Mouse (Mus musculus) intestine, embryonic 14.5 days (tissue): ENCODE data around the gene Ell3. TPM values are rescaled to one million over a fixed set of nuclear protein-coding genes. Genes with fewer than 3 reads are reported as not detected.

Experiments used
- ATAC-seq: fragments of 200-750 bp; cut with Nextera tagmentation; replicated peaks from 2 replicates; pipeline ENCODE4 v1.8.0; 2017; ENCODE audit warnings: low read depth, moderate number of reproducible peaks, moderate TSS enrichment, moderate library complexity; ENCODE audit not compliant: low FRiP score, low TSS enrichment
- DNase-seq: peaks from one replicate; pipeline ENCODE4 v3.0.0-alpha.2; 2018; ENCODE audit warnings: low spot score
- H3K27ac ChIP-seq: fragments of 300-500 bp; sonication (generic); 2 replicates; pipeline ENCODE4 v1.5.1; 2014; ENCODE audit warnings: low read depth, mild to moderate bottlenecking, control low read depth
- H3K27me3 ChIP-seq: fragments of 300-500 bp; sonication (generic); replicated peaks from 2 replicates; pipeline ENCODE4 v1.6.1; 2014; ENCODE audit warnings: low read length, control low read depth; ENCODE audit not compliant: control insufficient read depth, insufficient read depth
- H3K36me3 ChIP-seq: fragments of 300-500 bp; sonication (generic); 2 replicates; pipeline ENCODE4 v1.6.1; 2014; ENCODE audit warnings: low read length, control low read depth; ENCODE audit not compliant: control insufficient read depth, insufficient read depth
- H3K4me1 ChIP-seq: fragments of 300-500 bp; sonication (generic); replicated peaks from 2 replicates; pipeline ENCODE4 v1.6.1; 2014; ENCODE audit warnings: low read length, control low read depth, mixed read lengths; ENCODE audit not compliant: control insufficient read depth, insufficient read depth
- H3K4me2 ChIP-seq: fragments of 300-500 bp; sonication (generic); 2 replicates; pipeline ENCODE4 v1.6.1; 2014; ENCODE audit warnings: low read length
- H3K4me3 ChIP-seq: fragments of 300-500 bp; sonication (generic); 2 replicates; pipeline ENCODE4 v1.5.1; 2014; ENCODE audit warnings: low read depth, low read length, control low read depth, mixed read lengths
- H3K9ac ChIP-seq: fragments of 300-500 bp; sonication (generic); 2 replicates; pipeline ENCODE4 v1.6.1; 2014; ENCODE audit warnings: mild to moderate bottlenecking, low read length
- H3K9me3 ChIP-seq: fragments of 300-500 bp; sonication (generic); 2 replicates; pipeline ENCODE4 v1.6.1; 2016; ENCODE audit warnings: low read length, control low read depth; ENCODE audit not compliant: control insufficient read depth
- WGBS: fragments of 180-500 bp; shearing (Covaris S2); extraction: QIAGEN DNeasy Blood & Tissue Kit; methylation state at CpG from one replicate; pipeline ENCODE4 v1.1.7; 2014; 5-methylcytosine and 5-hydroxymethylcytosine counted together
- polyA plus RNA-seq: library from polyadenylated mRNA; unstranded; fragments of >200 nt; fragmentation: Nextera tagmentation; extraction: Ambion mirVana; gene quantifications from 2 replicates; pipeline ENCODE4 v1.2.1, GENCODE M21; 2014

The Ell3 gene
- polyA plus RNA-seq, 1 experiment from 2014 or later, result 12.4 TPM

DNA sequence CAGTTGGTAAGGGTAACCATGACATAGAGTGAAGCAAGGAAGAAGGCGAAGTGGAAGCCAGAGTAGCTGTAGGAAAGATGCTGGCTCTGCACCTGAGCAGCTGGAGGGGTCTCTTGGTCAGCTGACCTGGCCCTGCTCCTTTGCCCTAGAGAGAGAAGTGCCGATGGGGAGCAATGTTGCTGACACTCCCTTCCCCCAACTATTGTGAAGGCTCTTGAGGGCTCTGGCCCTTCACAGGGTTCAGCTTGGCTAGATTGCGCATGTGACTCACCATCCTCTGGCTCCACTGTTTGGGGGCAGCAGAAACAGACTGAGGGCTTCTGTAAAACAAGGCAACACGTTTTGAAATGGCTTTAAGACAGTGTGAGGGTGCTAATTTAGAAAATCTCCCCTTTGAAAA lies 8.3 kb upstream of the Ell3 start:
- Histone ChIP-seq H3K9me3 (no peaks in the 10 kb centered on the region), H3K4me1 (peaks cover 22% of the 10 kb centered on the region), H3K36me3 (peaks cover 31% of the 10 kb centered on the region), H3K27me3 (no peaks in the 10 kb centered on the region), H3K4me2 (no peak overlapping the region), H3K27ac (no peak overlapping the region), H3K4me3 (no peak overlapping the region), H3K9ac (no peak overlapping the region)
- ATAC-seq (no peak), DNase-seq (no peak)
- 81% methylated on average over 4 of the region's 4 CpGs for WGBS

GRCm38 (mm10) chr2:121450093-121450492 lies 6.0 kb upstream of the Ell3 start:
- Histone ChIP-seq H3K36me3 (peaks cover 31% of the 10 kb centered on the region), H3K27me3 (no peaks in the 10 kb centered on the region), H3K4me2 (peak overlapping the region; percentile 94), H3K9me3 (no peaks in the 10 kb centered on the region), H3K4me3 (peak overlapping the region; percentile 97), H3K27ac (peak overlapping the region; percentile 95), H3K4me1 (peaks cover 18% of the 10 kb centered on the region), H3K9ac (peak overlapping the region; percentile 93)
- DNase-seq (peak; percentile 67), ATAC-seq (no peak)
- 1% methylated on average over 7 of the region's 7 CpGs for WGBS

DNA sequence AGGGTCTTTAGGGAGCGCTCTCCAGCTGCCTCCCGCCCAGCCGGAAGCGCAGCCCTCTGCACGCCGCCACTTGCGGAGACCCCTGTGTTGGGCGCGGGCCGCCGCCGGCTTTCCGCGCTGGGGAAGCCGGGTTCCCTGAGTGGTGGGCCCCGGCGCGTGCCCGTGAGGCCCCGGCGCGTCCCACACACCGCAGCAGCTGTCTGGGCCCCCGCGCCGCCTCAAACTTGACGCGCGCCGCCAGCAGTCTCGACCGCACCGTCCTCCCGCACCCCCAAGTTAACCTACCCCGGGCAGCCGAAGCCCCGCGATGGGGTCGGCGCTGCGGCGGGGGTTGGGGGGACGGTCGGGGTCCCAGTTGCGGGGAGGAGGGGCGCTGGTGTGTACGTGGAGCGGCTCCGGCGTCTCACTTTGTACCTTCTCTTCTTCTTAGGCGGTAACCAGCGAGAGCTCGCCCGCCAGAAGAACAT lies 5.5 kb upstream of the Ell3 start:
- H3K9me3 ChIP-seq, result no peaks in the 10 kb centered on the region
- H3K4me1 ChIP-seq, result peaks cover 18% of the 10 kb centered on the region
- peak overlapping the region; percentile 95 for H3K27ac ChIP-seq
- 0% methylated on average over 54 of the region's 54 CpGs for WGBS
- no peaks in the 10 kb centered on the region for H3K27me3 ChIP-seq
- ATAC-seq (peak; percentile 64), DNase-seq (peak; percentile 72)
- H3K36me3 ChIP-seq, result peaks cover 31% of the 10 kb centered on the region
- peak overlapping the region; percentile 97 for H3K4me3 ChIP-seq
- H3K4me2 ChIP-seq, result peak overlapping the region; percentile 94
- peak overlapping the region; percentile 93 for H3K9ac ChIP-seq

- DNase-seq (peak; percentile 98), ATAC-seq (peak; percentile 99)
- Histone ChIP-seq H3K9me3 (no peaks in the 10 kb centered on the region), H3K9ac (peak within 1 kb of the TSS; percentile 93), H3K36me3 (peaks cover 28% of the 10 kb centered on the region), H3K4me3 (peak within 1 kb of the TSS; percentile 97), H3K27ac (peak within 1 kb of the TSS; percentile 95), H3K4me1 (peaks cover 18% of the 10 kb centered on the region), H3K27me3 (no peaks in the 10 kb centered on the region), H3K4me2 (peak within 1 kb of the TSS; percentile 94)
- WGBS, result under 1% methylated on average over 66 of the region's 74 CpGs
Measured at GRCm38 (mm10) chr2:121448739-121449535, 4.9 kb upstream of the Ell3 start, which contains the start of gene Serf2. Gene Serf2, plus strand, starts transcription at chr2:121449195.

DNA sequence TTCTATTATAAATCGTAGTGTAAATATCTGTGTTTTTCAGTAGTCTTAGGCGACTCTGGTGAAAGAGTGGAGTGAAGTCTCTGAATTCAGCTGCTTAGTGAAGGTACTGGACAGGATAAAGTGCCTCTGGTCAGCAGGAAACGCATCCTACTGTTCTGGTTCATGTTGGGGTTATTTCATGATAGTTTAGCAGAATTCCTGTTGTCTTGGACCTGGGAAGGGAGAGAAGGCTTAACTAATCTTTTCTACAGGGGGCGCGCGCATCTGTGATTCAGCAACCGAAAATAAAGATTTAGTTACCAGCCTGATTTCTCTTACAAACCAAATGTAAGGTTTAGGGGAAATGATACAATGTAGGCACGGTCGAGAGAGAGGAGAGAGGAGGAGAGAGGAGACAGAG lies 4.1 kb upstream of the Ell3 start:
- Histone ChIP-seq H3K4me3 (peak overlapping the region; percentile 97), H3K27ac (peak overlapping the region; percentile 93), H3K9me3 (no peaks in the 10 kb centered on the region), H3K9ac (peak overlapping the region; percentile 60), H3K4me2 (peak overlapping the region; percentile 88), H3K27me3 (no peaks in the 10 kb centered on the region), H3K36me3 (peaks cover 20% of the 10 kb centered on the region), H3K4me1 (peaks cover 18% of the 10 kb centered on the region)
- ATAC-seq (no peak), DNase-seq (peak; percentile 65)
- WGBS, result 12% methylated on average over 9 of the region's 9 CpGs

DNA sequence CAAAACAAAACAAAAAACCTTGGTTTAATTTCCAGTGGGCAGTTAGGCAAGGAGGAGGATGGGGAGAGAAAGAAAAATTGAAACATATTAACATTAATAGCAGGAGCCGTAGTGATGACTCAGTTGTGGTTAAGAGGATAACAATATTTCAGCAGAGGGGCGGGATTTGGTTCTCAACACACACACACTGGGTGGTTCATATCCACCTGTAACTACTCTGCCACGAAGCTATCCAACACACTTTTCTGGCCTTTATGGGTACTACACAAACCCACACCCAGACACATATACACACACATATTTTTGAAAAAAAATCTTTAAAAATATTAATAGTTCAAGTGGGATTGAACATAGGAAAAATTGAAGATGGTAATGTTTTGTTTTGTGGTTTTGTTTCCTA lies 2.9 kb upstream of the Ell3 start:
- no peak overlapping the region for H3K4me3 ChIP-seq
- no peaks in the 10 kb centered on the region for H3K9me3 ChIP-seq
- peaks cover 12% of the 10 kb centered on the region for H3K4me1 ChIP-seq
- 83% methylated on average over 3 of the region's 3 CpGs for WGBS
- no peak overlapping the region for H3K27ac ChIP-seq
- DNase-seq (no peak), ATAC-seq (no peak)
- peaks cover under 1% of the 10 kb centered on the region; the same call in 1 of the 2 replicates for H3K27me3 ChIP-seq
- H3K4me2 ChIP-seq, result no peak overlapping the region
- H3K36me3 ChIP-seq, result peaks cover 9% of the 10 kb centered on the region
- no peak overlapping the region for H3K9ac ChIP-seq

GRCm38 (mm10) chr2:121446506-121446905 lies 2.4 kb upstream of the Ell3 start:
- Histone ChIP-seq H3K4me3 (no peak overlapping the region), H3K9me3 (no peaks in the 10 kb centered on the region), H3K4me1 (peaks cover 14% of the 10 kb centered on the region), H3K36me3 (peaks cover 8% of the 10 kb centered on the region), H3K4me2 (no peak overlapping the region), H3K9ac (no peak overlapping the region), H3K27ac (no peak overlapping the region), H3K27me3 (peaks cover 6% of the 10 kb centered on the region; the same call in 1 of the 2 replicates)
- DNase-seq (no peak), ATAC-seq (no peak)
- 76% methylated on average over 4 of the region's 4 CpGs for WGBS

DNA sequence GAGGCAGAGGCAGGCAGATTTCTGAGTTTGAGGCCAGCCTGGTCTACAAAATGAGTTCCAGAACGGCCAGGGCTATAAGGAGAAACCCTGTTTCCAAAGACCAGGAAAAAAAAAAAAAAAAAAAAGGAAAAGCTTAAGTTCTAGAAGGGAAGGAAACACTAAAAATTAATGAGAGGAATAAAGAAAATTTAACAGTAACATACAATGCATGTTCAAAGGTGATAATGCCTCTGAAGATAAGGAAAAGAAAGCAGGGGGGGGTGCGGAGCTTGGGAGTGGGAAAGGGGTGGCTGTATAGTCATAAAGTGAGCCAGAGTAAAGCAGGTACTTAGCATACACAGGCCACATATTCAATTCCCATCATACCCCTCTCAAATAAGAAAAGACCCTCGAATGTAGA lies 1.0 kb upstream of the Ell3 start:
- no peak for DNase-seq
- H3K4me2 ChIP-seq, result no peak overlapping the region
- no peaks in the 10 kb centered on the region for H3K9me3 ChIP-seq
- no peak overlapping the region for H3K4me3 ChIP-seq
- peaks cover 2% of the 10 kb centered on the region; the same call in 1 of the 2 replicates for H3K4me1 ChIP-seq
- no peak for ATAC-seq
- peaks cover 6% of the 10 kb centered on the region; the same call in 1 of the 2 replicates for H3K27me3 ChIP-seq
- no peaks in the 10 kb centered on the region for H3K36me3 ChIP-seq
- no peak overlapping the region for H3K9ac ChIP-seq
- WGBS, result 85% methylated on average over 3 of the region's 3 CpGs
- H3K27ac ChIP-seq, result no peak overlapping the region

- DNase-seq (no peak), ATAC-seq (peak; percentile 0; the same call in 1 of the 2 replicates)
- Histone ChIP-seq H3K27me3 (peaks cover 6% of the 10 kb centered on the region; the same call in 1 of the 2 replicates), H3K4me3 (peak overlapping the region; percentile 42), H3K27ac (no peak overlapping the region), H3K9me3 (no peaks in the 10 kb centered on the region), H3K9ac (peak overlapping the region; percentile 23), H3K4me2 (peak overlapping the region; percentile 58), H3K36me3 (peaks cover 14% of the 10 kb centered on the region), H3K4me1 (peaks cover 2% of the 10 kb centered on the region; the same call in 1 of the 2 replicates)
- WGBS, result 8% methylated on average over 8 of the region's 8 CpGs
Measured at GRCm38 (mm10) chr2:121443068-121443349, 1.1 kb downstream of the Ell3 start.
